Mouse (Mus musculus) thymus, adult 2 months (tissue): ENCODE results near the gene Mindy4.

Experiments
- CTCF ChIP-seq: fragments of 200-500 bp; IDR thresholded peaks from 2 replicates; pipeline ENCODE4 v1.5.1; 2012; ENCODE audit warnings: mild to moderate bottlenecking, control low read depth, low read length, moderate library complexity, borderline replicate concordance; ENCODE audit not compliant: control insufficient read depth, poor library complexity, insufficient read depth; ENCODE audit errors: extremely low read depth
- POLR2A ChIP-seq: fragments of 200-500 bp; IDR thresholded peaks from 2 replicates; pipeline ENCODE4 v1.6.1; 2012; ENCODE audit warnings: mild to moderate bottlenecking, low read length, control low read depth, moderate library complexity; ENCODE audit not compliant: control insufficient read depth, poor library complexity, insufficient read depth; ENCODE audit errors: extremely low read depth

GRCm38 (mm10) chr6:55328179-55328578, 125.0 kb downstream of the Mindy4 start:
- no peak for TF ChIP-seq CTCF
- no peak for TF ChIP-seq POLR2A
